Mouse (Mus musculus): ENCODE results near the gene Speer4e.
"Not testable (repeated sequence)": the region's sequence is repeated elsewhere in the genome, so short reads cannot be mapped to it uniquely, and the experiment has no call there.

Gene Speer4e

GRCm38 (mm10) chr5:14938329-14938728 is at the start of gene Speer4e:
TSS of gene Speer4e (minus strand) at chr5:14938429.
- DNase-seq (ENCODE audit: low spot score in 2 of 2): not testable (repeated sequence)

- DNase-seq (ENCODE audit: low spot score in 2 of 2): not testable (repeated sequence)
Measured at GRCm38 (mm10) chr5:14986649-14987387, 48.6 kb upstream of the Speer4e start.

GRCm38 (mm10) chr5:14978835-14979234 is 40.6 kb upstream of the Speer4e start, which contains the start of gene Gm10354:
TSS of gene Gm10354 (minus strand) at chr5:14978935.
- DNase-seq (ENCODE audit: low spot score in 2 of 2): not testable (repeated sequence)

- not testable (repeated sequence) for DNase-seq (ENCODE audit: low spot score in 2 of 2)
Measured at GRCm38 (mm10) chr5:14977368-14977767, 39.1 kb upstream of the Speer4e start.

GRCm38 (mm10) chr5:14975294-14975693 is 37.1 kb upstream of the Speer4e start:
- DNase-seq (ENCODE audit: low spot score in 2 of 2): not testable (repeated sequence)

GRCm38 (mm10) chr5:14972841-14973240 is 34.6 kb upstream of the Speer4e start:
- DNase-seq (ENCODE audit: low spot score in 2 of 2): not testable (repeated sequence)

- not testable (repeated sequence) for DNase-seq (ENCODE audit: low spot score in 2 of 2)
Measured at GRCm38 (mm10) chr5:14963821-14964220, 25.6 kb upstream of the Speer4e start.

GRCm38 (mm10) chr5:14961502-14961901 is 23.3 kb upstream of the Speer4e start:
- not testable (repeated sequence) for DNase-seq (ENCODE audit: low spot score in 2 of 2)

GRCm38 (mm10) chr5:14955928-14956706 is 17.9 kb upstream of the Speer4e start:
- not testable (repeated sequence) for DNase-seq (ENCODE audit: low spot score in 2 of 2)

- DNase-seq (ENCODE audit: low spot score in 2 of 2): not testable (repeated sequence)
Measured at GRCm38 (mm10) chr5:14953587-14953986, 15.4 kb upstream of the Speer4e start.

- not testable (repeated sequence) for DNase-seq (ENCODE audit: low spot score in 2 of 2)
Measured at GRCm38 (mm10) chr5:14952749-14953148, 14.5 kb upstream of the Speer4e start.

GRCm38 (mm10) chr5:14951822-14952221 is 13.6 kb upstream of the Speer4e start:
- not testable (repeated sequence) for DNase-seq (ENCODE audit: low spot score in 2 of 2)

GRCm38 (mm10) chr5:14947482-14948198 is 9.4 kb upstream of the Speer4e start:
- DNase-seq (ENCODE audit: low spot score in 2 of 2): not testable (repeated sequence)

GRCm38 (mm10) chr5:14945524-14945923 is 7.3 kb upstream of the Speer4e start:
- DNase-seq (ENCODE audit: low spot score in 2 of 2): not testable (repeated sequence)

- not testable (repeated sequence) for DNase-seq (ENCODE audit: low spot score in 2 of 2)
Measured at GRCm38 (mm10) chr5:14941043-14941442, 2.8 kb upstream of the Speer4e start.

- DNase-seq (ENCODE audit: low spot score in 2 of 2): not testable (repeated sequence)
Measured at GRCm38 (mm10) chr5:14933721-14934120, 4.5 kb downstream of the Speer4e start.

GRCm38 (mm10) chr5:14927047-14927446 is 11.2 kb downstream of the Speer4e start:
- not testable (repeated sequence) for DNase-seq (ENCODE audit: low spot score in 2 of 2)

GRCm38 (mm10) chr5:14914799-14915198 is 23.4 kb downstream of the Speer4e start, which contains the start of gene Gm9758:
TSS of gene Gm9758 (minus strand) at chr5:14914899.
- not testable (repeated sequence) for DNase-seq (ENCODE audit: low spot score in 2 of 2)

- not testable (repeated sequence) for DNase-seq (ENCODE audit: low spot score in 2 of 2)
Measured at GRCm38 (mm10) chr5:14914361-14914760, 23.9 kb downstream of the Speer4e start.

- not testable (repeated sequence) for DNase-seq (ENCODE audit: low spot score in 2 of 2)
Measured at GRCm38 (mm10) chr5:14903539-14903938, 34.7 kb downstream of the Speer4e start.

GRCm38 (mm10) chr5:14892242-14892641 is 46.0 kb downstream of the Speer4e start:
- no peak for DNase-seq (ENCODE audit: low spot score in 2 of 2)

GRCm38 (mm10) chr5:14885291-14885690 is 52.9 kb downstream of the Speer4e start:
- DNase-seq (ENCODE audit: low spot score in 2 of 2): not testable (repeated sequence)

All from spleen, postnatal 36 days (tissue).